Mouse (Mus musculus): Measurements from ENCODE around the gene Shd.

GRCm38 (mm10) chr17:55931553-55932502 is 38.4 kb upstream of the Shd start:
- TF ChIP-seq POLR2A (IDR thresholded peaks at IDR 0.05; ENCODE audit: extremely low read depth, insufficient read depth, low read length): 0 out of 2 replicates have a peak, but pooled peaks have one; percentile 15
- no peak for TF ChIP-seq CTCF (IDR thresholded peaks at IDR 0.05; ENCODE audit: low read depth, low read length)

Measured in liver, adult 2 months (tissue).